Mouse (Mus musculus) megakaryocyte, embryonic 14.5 days (primary cell): ENCODE results near the gene Ripply3. TPM values are rescaled to one million over a fixed set of nuclear protein-coding genes. Genes with fewer than 3 reads are reported as not detected.
A peak's percentile ranks its signal among the peaks of the same experiment; 100 is the strongest.

Experiments
- H3K27me3 ChIP-seq: replicated peaks from 2 replicates; pipeline ENCODE3; 2012; ENCODE audit warnings: inconsistent platforms
- H3K36me3 ChIP-seq: replicated peaks from 2 replicates; pipeline ENCODE3; 2012; ENCODE audit warnings: low read length, inconsistent platforms, mixed read lengths
- H3K4me1 ChIP-seq: 2 replicates; pipeline ENCODE4 v1.6.1; 2012; ENCODE audit warnings: inconsistent platforms
- H3K4me3 ChIP-seq: replicated peaks from 2 replicates; pipeline ENCODE3; 2012; ENCODE audit warnings: moderate library complexity, mild to moderate bottlenecking, inconsistent platforms
- H3K9me3 ChIP-seq: 2 replicates; pipeline ENCODE4 v1.6.1; 2012; ENCODE audit warnings: inconsistent platforms
- FLI1 ChIP-seq: IDR thresholded peaks from 2 replicates; pipeline ENCODE4 v1.6.1; 2012; ENCODE audit warnings: low read length, inconsistent platforms, mixed read lengths
- GATA1 ChIP-seq: IDR thresholded peaks from 3 replicates; pipeline ENCODE4 v1.6.1; 2012; ENCODE audit warnings: mixed read lengths, low read length, inconsistent platforms, borderline replicate concordance
- polyA plus RNA-seq: library from polyadenylated mRNA; stranded (reverse); fragments of >175 nt; gene quantifications from 2 replicates; pipeline ENCODE4 v1.2.3, GENCODE M21; 2012; ENCODE audit warnings: low replicate concordance; ENCODE audit not compliant: insufficient read depth

Ripply3 gene
- polyA plus RNA-seq, 1 experiment = not detected

- TF ChIP-seq GATA1 = no peak
- TF ChIP-seq FLI1 = no peak
- H3K36me3 ChIP-seq = no peaks in the 10 kb centered on the region
- H3K9me3 ChIP-seq = peaks cover 20% of the 10 kb centered on the region
- H3K27me3 ChIP-seq = peaks cover 34% of the 10 kb centered on the region
- peaks cover 23% of the 10 kb centered on the region for H3K4me1 ChIP-seq
- no peak overlapping the region for H3K4me3 ChIP-seq
Observed at GRCm38 (mm10) chr16:94301696-94302095, 26.5 kb upstream of the Ripply3 start.

- Histone ChIP-seq H3K4me3 (peak overlapping the region; percentile 44), H3K9me3 (peaks cover 20% of the 10 kb centered on the region), H3K4me1 (peaks cover 23% of the 10 kb centered on the region), H3K36me3 (no peaks in the 10 kb centered on the region), H3K27me3 (peaks cover 27% of the 10 kb centered on the region)
- TF ChIP-seq GATA1 (no peak), FLI1 (no peak)
Observed at GRCm38 (mm10) chr16:94302274-94303202, 25.7 kb upstream of the Ripply3 start.

- H3K4me1 ChIP-seq = peaks cover 23% of the 10 kb centered on the region
- TF ChIP-seq FLI1 (no peak), GATA1 (no peak)
Observed at GRCm38 (mm10) chr16:94303203-94303535, 25.1 kb upstream of the Ripply3 start.

GRCm38 (mm10) chr16:94307526-94307925 lies 20.7 kb upstream of the Ripply3 start:
- no peak for TF ChIP-seq GATA1
- TF ChIP-seq FLI1 = no peak
- peaks cover 20% of the 10 kb centered on the region for H3K4me1 ChIP-seq
- H3K36me3 ChIP-seq = no peaks in the 10 kb centered on the region
- H3K9me3 ChIP-seq = peaks cover 18% of the 10 kb centered on the region
- H3K27me3 ChIP-seq = peaks cover 25% of the 10 kb centered on the region
- H3K4me3 ChIP-seq = no peak overlapping the region

More at GRCm38 (mm10) chr16:94303203-94303535, 25.1 kb upstream of the Ripply3 start:
- Histone ChIP-seq H3K9me3 (peaks cover 15% of the 10 kb centered on the region), H3K36me3 (no peaks in the 10 kb centered on the region), H3K4me3 (peak overlapping the region; percentile 44), H3K27me3 (peaks cover 29% of the 10 kb centered on the region)

GRCm38 (mm10) chr16:94307942-94308341 lies 20.3 kb upstream of the Ripply3 start:
- TF ChIP-seq FLI1 = no peak
- TF ChIP-seq GATA1 = no peak
- Histone ChIP-seq H3K27me3 (peaks cover 21% of the 10 kb centered on the region), H3K36me3 (no peaks in the 10 kb centered on the region), H3K9me3 (peaks cover 18% of the 10 kb centered on the region), H3K4me3 (no peak overlapping the region), H3K4me1 (peaks cover 16% of the 10 kb centered on the region)

- H3K4me1 ChIP-seq = peaks cover 18% of the 10 kb centered on the region
- no peak overlapping the region for H3K4me3 ChIP-seq
- no peaks in the 10 kb centered on the region for H3K36me3 ChIP-seq
- H3K27me3 ChIP-seq = peaks cover 14% of the 10 kb centered on the region
- H3K9me3 ChIP-seq = peaks cover 18% of the 10 kb centered on the region
- no peak for TF ChIP-seq FLI1
- TF ChIP-seq GATA1 = no peak
Observed at GRCm38 (mm10) chr16:94309025-94309424, 19.2 kb upstream of the Ripply3 start.

GRCm38 (mm10) chr16:94311416-94311815 lies 16.8 kb upstream of the Ripply3 start:
- Histone ChIP-seq H3K9me3 (peaks cover 6% of the 10 kb centered on the region), H3K4me3 (no peak overlapping the region), H3K27me3 (peaks cover 11% of the 10 kb centered on the region), H3K36me3 (no peaks in the 10 kb centered on the region), H3K4me1 (peaks cover 39% of the 10 kb centered on the region)
- TF ChIP-seq FLI1 (no peak), GATA1 (no peak)

GRCm38 (mm10) chr16:94311931-94312330 lies 16.3 kb upstream of the Ripply3 start:
- Histone ChIP-seq H3K36me3 (no peaks in the 10 kb centered on the region), H3K4me1 (peaks cover 44% of the 10 kb centered on the region), H3K9me3 (peaks cover 4% of the 10 kb centered on the region; the same call in 1 of the 2 replicates), H3K27me3 (peaks cover 11% of the 10 kb centered on the region), H3K4me3 (peak overlapping the region; percentile 95)
- no peak for TF ChIP-seq GATA1
- no peak for TF ChIP-seq FLI1

GRCm38 (mm10) chr16:94312663-94313228 lies 15.5 kb upstream of the Ripply3 start:
- TF ChIP-seq GATA1 = no peak
- no peak for TF ChIP-seq FLI1
- peaks cover 52% of the 10 kb centered on the region for H3K4me1 ChIP-seq
- peak overlapping the region; percentile 95 for H3K4me3 ChIP-seq
- peaks cover 11% of the 10 kb centered on the region for H3K27me3 ChIP-seq
- no peaks in the 10 kb centered on the region for H3K36me3 ChIP-seq
- H3K9me3 ChIP-seq = peaks cover 4% of the 10 kb centered on the region; the same call in 1 of the 2 replicates
